Mouse (Mus musculus): ENCODE data around the gene Lzts2.

Lzts2 gene

GRCm38 (mm10) chr19:44989567-44990495 lies 24.4 kb upstream of the Lzts2 start:
- no peaks in the 10 kb centered on the region for H3K36me3 ChIP-seq (ENCODE audit: control insufficient read depth, insufficient read depth, low read length, poor library complexity, severe bottlenecking)
- H3K27me3 ChIP-seq (ENCODE audit: control insufficient read depth, insufficient read depth, low read length, poor library complexity, severe bottlenecking): no peaks in the 10 kb centered on the region
- no peak for DNase-seq (ENCODE audit: low read depth, low spot score)

- Histone ChIP-seq H3K36me3 (ENCODE audit: control insufficient read depth, insufficient read depth, low read length, poor library complexity, severe bottlenecking) (no peaks in the 10 kb centered on the region), H3K27me3 (ENCODE audit: control insufficient read depth, insufficient read depth, low read length, poor library complexity, severe bottlenecking) (no peaks in the 10 kb centered on the region)
- no peak for DNase-seq (ENCODE audit: low read depth, low spot score)
Measured at GRCm38 (mm10) chr19:44991031-44991430, 23.2 kb upstream of the Lzts2 start.

- DNase-seq (ENCODE audit: low read depth, low spot score): no peak
- H3K27me3 ChIP-seq (ENCODE audit: control insufficient read depth, insufficient read depth, low read length, poor library complexity, severe bottlenecking): no peaks in the 10 kb centered on the region
- H3K36me3 ChIP-seq (ENCODE audit: control insufficient read depth, insufficient read depth, low read length, poor library complexity, severe bottlenecking): no peaks in the 10 kb centered on the region
Measured at GRCm38 (mm10) chr19:44992246-44992645, 22.0 kb upstream of the Lzts2 start.

- no peak for DNase-seq (ENCODE audit: low read depth, low spot score)
- Histone ChIP-seq H3K27me3 (ENCODE audit: control insufficient read depth, insufficient read depth, low read length, poor library complexity, severe bottlenecking) (no peaks in the 10 kb centered on the region), H3K36me3 (ENCODE audit: control insufficient read depth, insufficient read depth, low read length, poor library complexity, severe bottlenecking) (no peaks in the 10 kb centered on the region)
Measured at GRCm38 (mm10) chr19:44992712-44993111, 21.5 kb upstream of the Lzts2 start.

- no peak for DNase-seq (ENCODE audit: low read depth, low spot score)
- no peaks in the 10 kb centered on the region for H3K36me3 ChIP-seq (ENCODE audit: control insufficient read depth, insufficient read depth, low read length, poor library complexity, severe bottlenecking)
- H3K27me3 ChIP-seq (ENCODE audit: control insufficient read depth, insufficient read depth, low read length, poor library complexity, severe bottlenecking): no peaks in the 10 kb centered on the region
Measured at GRCm38 (mm10) chr19:44997786-44998185, 16.4 kb upstream of the Lzts2 start.

- Histone ChIP-seq H3K27me3 (ENCODE audit: control insufficient read depth, insufficient read depth, low read length, poor library complexity, severe bottlenecking) (no peaks in the 10 kb centered on the region), H3K36me3 (ENCODE audit: control insufficient read depth, insufficient read depth, low read length, poor library complexity, severe bottlenecking) (peaks cover 3% of the 10 kb centered on the region)
- DNase-seq (ENCODE audit: low read depth, low spot score): no peak
Measured at GRCm38 (mm10) chr19:44999647-45000046, 14.6 kb upstream of the Lzts2 start.

- Histone ChIP-seq H3K27me3 (ENCODE audit: control insufficient read depth, insufficient read depth, low read length, poor library complexity, severe bottlenecking) (no peaks in the 10 kb centered on the region), H3K36me3 (ENCODE audit: control insufficient read depth, insufficient read depth, low read length, poor library complexity, severe bottlenecking) (peaks cover 3% of the 10 kb centered on the region)
- no peak for DNase-seq (ENCODE audit: low read depth, low spot score)
Measured at GRCm38 (mm10) chr19:45002301-45002700, 11.9 kb upstream of the Lzts2 start.

GRCm38 (mm10) chr19:45003740-45004516 lies 10.3 kb upstream of the Lzts2 start:
- DNase-seq (ENCODE audit: low read depth, low spot score): no peak
- peaks cover 3% of the 10 kb centered on the region for H3K36me3 ChIP-seq (ENCODE audit: control insufficient read depth, insufficient read depth, low read length, poor library complexity, severe bottlenecking)
- no peaks in the 10 kb centered on the region for H3K27me3 ChIP-seq (ENCODE audit: control insufficient read depth, insufficient read depth, low read length, poor library complexity, severe bottlenecking)

GRCm38 (mm10) chr19:45005444-45005843 lies 8.8 kb upstream of the Lzts2 start, which contains the start of gene Twnk:
Gene Twnk (plus strand): TSS chr19:45005663.
- DNase-seq (ENCODE audit: low read depth, low spot score): peak; percentile 92
- no peaks in the 10 kb centered on the region for H3K27me3 ChIP-seq (ENCODE audit: control insufficient read depth, insufficient read depth, low read length, poor library complexity, severe bottlenecking)
- H3K36me3 ChIP-seq (ENCODE audit: control insufficient read depth, insufficient read depth, low read length, poor library complexity, severe bottlenecking): peaks cover 3% of the 10 kb centered on the region

GRCm38 (mm10) chr19:45005957-45006712 lies 8.1 kb upstream of the Lzts2 start, which contains the start of gene Mrpl43:
Gene Mrpl43 (minus strand): TSS chr19:45006442.
- DNase-seq (ENCODE audit: low read depth, low spot score): peak; percentile 95

GRCm38 (mm10) chr19:45007021-45007420 lies 7.2 kb upstream of the Lzts2 start:
- Histone ChIP-seq H3K27me3 (ENCODE audit: control insufficient read depth, insufficient read depth, low read length, poor library complexity, severe bottlenecking) (no peaks in the 10 kb centered on the region), H3K36me3 (ENCODE audit: control insufficient read depth, insufficient read depth, low read length, poor library complexity, severe bottlenecking) (peaks cover 8% of the 10 kb centered on the region)
- DNase-seq (ENCODE audit: low read depth, low spot score): peak; percentile 16

More at GRCm38 (mm10) chr19:45005957-45006712, 8.1 kb upstream of the Lzts2 start, which contains the start of gene Mrpl43:
- H3K36me3 ChIP-seq (ENCODE audit: control insufficient read depth, insufficient read depth, low read length, poor library complexity, severe bottlenecking): peaks cover 6% of the 10 kb centered on the region
- no peaks in the 10 kb centered on the region for H3K27me3 ChIP-seq (ENCODE audit: control insufficient read depth, insufficient read depth, low read length, poor library complexity, severe bottlenecking)

GRCm38 (mm10) chr19:45007425-45008191 lies 6.6 kb upstream of the Lzts2 start:
- no peak for DNase-seq (ENCODE audit: low read depth, low spot score)
- Histone ChIP-seq H3K27me3 (ENCODE audit: control insufficient read depth, insufficient read depth, low read length, poor library complexity, severe bottlenecking) (no peaks in the 10 kb centered on the region), H3K36me3 (ENCODE audit: control insufficient read depth, insufficient read depth, low read length, poor library complexity, severe bottlenecking) (peaks cover 8% of the 10 kb centered on the region)

GRCm38 (mm10) chr19:45010646-45011045 lies 3.6 kb upstream of the Lzts2 start:
- Histone ChIP-seq H3K36me3 (ENCODE audit: control insufficient read depth, insufficient read depth, low read length, poor library complexity, severe bottlenecking) (peaks cover 5% of the 10 kb centered on the region), H3K27me3 (ENCODE audit: control insufficient read depth, insufficient read depth, low read length, poor library complexity, severe bottlenecking) (no peaks in the 10 kb centered on the region)
- no peak for DNase-seq (ENCODE audit: low read depth, low spot score)

GRCm38 (mm10) chr19:45012219-45012618 lies 2.0 kb upstream of the Lzts2 start:
- DNase-seq (ENCODE audit: low read depth, low spot score): no peak
- Histone ChIP-seq H3K27me3 (ENCODE audit: control insufficient read depth, insufficient read depth, low read length, poor library complexity, severe bottlenecking) (no peaks in the 10 kb centered on the region), H3K36me3 (ENCODE audit: control insufficient read depth, insufficient read depth, low read length, poor library complexity, severe bottlenecking) (peaks cover 5% of the 10 kb centered on the region)

Data from splenic B cell, adult 2 months (primary cell).